Mouse (Mus musculus) common myeloid progenitor, adult 5-6 weeks (primary cell): ENCODE data around the gene Prlr. TPM values are rescaled to one million over a fixed set of nuclear protein-coding genes. Genes with fewer than 3 reads are reported as not detected.

ENCODE experiments used
- ATAC-seq: replicated peaks from 2 replicates; pipeline ENCODE4 v1.8.0; 2016; ENCODE audit warnings: low read depth, mild to moderate bottlenecking, moderate TSS enrichment, inconsistent platforms; ENCODE audit not compliant: poor library complexity, severe bottlenecking
- total RNA-seq: library from RNA; stranded (forward); fragments of 200-1000, 187-1606 nt; gene quantifications from 2 replicates; pipeline ENCODE4 v1.2.3, GENCODE M21; 2017

Gene Prlr
- 0.14 TPM in 1 of 2 replicates, not detected in the other for total RNA-seq

- no peak for ATAC-seq
These were observed at the start of gene Prlr for GRCm38 (mm10) chr15:10177083-10177482. Gene Prlr, plus strand, starts transcription at chr15:10177238.

- no peak for ATAC-seq
These were observed 43.3 kb upstream of the Prlr start for GRCm38 (mm10) chr15:10133781-10134180.

GRCm38 (mm10) chr15:10134889-10135288, 42.1 kb upstream of the Prlr start:
- no peak for ATAC-seq

GRCm38 (mm10) chr15:10144520-10144919, 32.5 kb upstream of the Prlr start:
- ATAC-seq, result peak; percentile 98

GRCm38 (mm10) chr15:10148196-10148595, 28.8 kb upstream of the Prlr start:
- ATAC-seq, result no peak

GRCm38 (mm10) chr15:10160663-10161062, 16.4 kb upstream of the Prlr start:
- ATAC-seq, result no peak

GRCm38 (mm10) chr15:10175078-10175477, 2.0 kb upstream of the Prlr start:
- no peak for ATAC-seq

GRCm38 (mm10) chr15:10175656-10176055, 1.4 kb upstream of the Prlr start:
- ATAC-seq, result no peak

GRCm38 (mm10) chr15:10177519-10178130, 587 bp downstream of the Prlr start:
- no peak for ATAC-seq

GRCm38 (mm10) chr15:10178131-10178566, 1.1 kb downstream of the Prlr start:
- ATAC-seq, result peak; percentile 47; the same call in 1 of the 2 replicates

- ATAC-seq, result no peak
These were observed 3.7 kb downstream of the Prlr start for GRCm38 (mm10) chr15:10180694-10181093.

- no peak for ATAC-seq
These were observed 15.1 kb downstream of the Prlr start for GRCm38 (mm10) chr15:10192101-10192630.

- no peak for ATAC-seq
These were observed 24.0 kb downstream of the Prlr start for GRCm38 (mm10) chr15:10200991-10201390.

GRCm38 (mm10) chr15:10202504-10203302, 25.7 kb downstream of the Prlr start:
- no peak for ATAC-seq

GRCm38 (mm10) chr15:10210261-10210770, 33.3 kb downstream of the Prlr start:
- no peak for ATAC-seq

GRCm38 (mm10) chr15:10211992-10212391, 35.0 kb downstream of the Prlr start:
- no peak for ATAC-seq

GRCm38 (mm10) chr15:10213213-10213612, 36.2 kb downstream of the Prlr start:
- ATAC-seq, result no peak

- no peak for ATAC-seq
These were observed 36.7 kb downstream of the Prlr start for GRCm38 (mm10) chr15:10213710-10214109.

GRCm38 (mm10) chr15:10215719-10216118, 38.7 kb downstream of the Prlr start:
- no peak for ATAC-seq

- no peak for ATAC-seq
These were observed 39.2 kb downstream of the Prlr start for GRCm38 (mm10) chr15:10216189-10216588.

- ATAC-seq, result no peak
These were observed 46.6 kb downstream of the Prlr start for GRCm38 (mm10) chr15:10223614-10224155.
